Mouse (Mus musculus) forebrain, embryonic 15.5 days (tissue): ENCODE results near the gene Olfr998. TPM values are rescaled to one million over a fixed set of nuclear protein-coding genes. Genes with fewer than 3 reads are reported as not detected.
"Not testable (repeated sequence)": the region's sequence is repeated elsewhere in the genome, so short reads cannot be mapped to it uniquely, and the experiment has no call there.

Experiments
- ATAC-seq: fragments of 200-750 bp; cut with Nextera tagmentation; replicated peaks from 2 replicates; pipeline ENCODE4 v1.8.0; 2017; ENCODE audit warnings: mild to moderate bottlenecking, moderate TSS enrichment, moderate library complexity
- H3K27ac ChIP-seq: fragments of 300-500 bp; sonication (generic); replicated peaks from 2 replicates; pipeline ENCODE4 v1.5.1; 2015; ENCODE audit warnings: mild to moderate bottlenecking, inconsistent platforms
- H3K27me3 ChIP-seq: fragments of 300-500 bp; sonication (generic); 2 replicates; pipeline ENCODE4 v1.6.1; 2015; ENCODE audit warnings: inconsistent platforms
- H3K36me3 ChIP-seq: fragments of 300-500 bp; sonication (generic); 2 replicates; pipeline ENCODE4 v1.6.1; 2015; ENCODE audit warnings: mild to moderate bottlenecking, inconsistent platforms
- H3K4me1 ChIP-seq: fragments of 300-500 bp; sonication (generic); 2 replicates; pipeline ENCODE4 v1.6.1; 2015; ENCODE audit warnings: inconsistent platforms
- H3K4me2 ChIP-seq: fragments of 300-500 bp; sonication (generic); replicated peaks from 2 replicates; pipeline ENCODE4 v1.6.1; 2015; ENCODE audit warnings: mild to moderate bottlenecking, inconsistent platforms
- H3K4me3 ChIP-seq: fragments of 300-500 bp; sonication (generic); 2 replicates; pipeline ENCODE4 v1.5.1; 2015; ENCODE audit warnings: mild to moderate bottlenecking, inconsistent platforms
- H3K9ac ChIP-seq: fragments of 300-500 bp; sonication (generic); replicated peaks from 2 replicates; pipeline ENCODE4 v1.6.1; 2015; ENCODE audit warnings: mild to moderate bottlenecking, inconsistent platforms
- H3K9me3 ChIP-seq: fragments of 300-500 bp; sonication (generic); 2 replicates; pipeline ENCODE4 v1.6.1; 2016; ENCODE audit warnings: inconsistent platforms
- WGBS: fragments of 180-500 bp; shearing (Covaris S2); methylation state at CpG from one replicate; pipeline ENCODE4 v1.1.7; 2015; ENCODE audit warnings: mixed read lengths; 5-methylcytosine and 5-hydroxymethylcytosine counted together
- polyA plus RNA-seq: library from polyadenylated mRNA; unstranded; fragments of >200 nt; fragmentation: Nextera tagmentation; extraction: Ambion mirVana; gene quantifications from 2 replicates; pipeline ENCODE4 v1.2.1, GENCODE M21; 2015

Gene Olfr998
- polyA plus RNA-seq = not detected in 2 replicates

- not testable (repeated sequence) for H3K9me3 ChIP-seq, H3K9ac ChIP-seq, H3K27me3 ChIP-seq, ATAC-seq, H3K4me3 ChIP-seq, H3K27ac ChIP-seq, H3K36me3 ChIP-seq, H3K4me1 ChIP-seq, H3K4me2 ChIP-seq
- 82% methylated on average over 2 of the region's 2 CpGs for WGBS
Observed at GRCm38 (mm10) chr2:85588648-85589047, at the start of gene Olfr998. Gene Olfr998 (plus strand): TSS chr2:85588948.

GRCm38 (mm10) chr2:85554806-85555205 lies 33.9 kb upstream of the Olfr998 start:
- no peaks in the 10 kb centered on the region for H3K27me3 ChIP-seq
- no peak overlapping the region for H3K4me2 ChIP-seq
- H3K9me3 ChIP-seq = no peaks in the 10 kb centered on the region
- 52% methylated on average over 1 of the region's 1 CpGs for WGBS
- ATAC-seq = no peak
- no peak overlapping the region for H3K9ac ChIP-seq
- H3K27ac ChIP-seq = no peak overlapping the region
- H3K4me3 ChIP-seq = no peak overlapping the region
- H3K36me3 ChIP-seq = no peaks in the 10 kb centered on the region
- H3K4me1 ChIP-seq = no peaks in the 10 kb centered on the region

- H3K27ac ChIP-seq = no peak overlapping the region
- H3K36me3 ChIP-seq = no peaks in the 10 kb centered on the region
- ATAC-seq = no peak
- no peaks in the 10 kb centered on the region for H3K4me1 ChIP-seq
- no peak overlapping the region for H3K4me3 ChIP-seq
- no peak overlapping the region for H3K9ac ChIP-seq
- 75% methylated on average over 4 of the region's 4 CpGs for WGBS
- no peaks in the 10 kb centered on the region for H3K9me3 ChIP-seq
- no peaks in the 10 kb centered on the region for H3K27me3 ChIP-seq
- H3K4me2 ChIP-seq = no peak overlapping the region
Observed at GRCm38 (mm10) chr2:85560226-85560625, 28.5 kb upstream of the Olfr998 start.

GRCm38 (mm10) chr2:85561187-85561586 lies 27.6 kb upstream of the Olfr998 start:
- Histone ChIP-seq H3K36me3 (no peaks in the 10 kb centered on the region), H3K4me2 (no peak overlapping the region), H3K4me1 (no peaks in the 10 kb centered on the region), H3K27ac (no peak overlapping the region), H3K4me3 (no peak overlapping the region), H3K27me3 (no peaks in the 10 kb centered on the region), H3K9me3 (no peaks in the 10 kb centered on the region), H3K9ac (no peak overlapping the region)
- ATAC-seq = peak; percentile 84
- 21% methylated on average over 4 of the region's 4 CpGs for WGBS

- no peaks in the 10 kb centered on the region for H3K4me1 ChIP-seq
- H3K9ac ChIP-seq = no peak within 1 kb of the TSS
- no peak for ATAC-seq
- H3K4me2 ChIP-seq = no peak within 1 kb of the TSS
- no peak within 1 kb of the TSS for H3K4me3 ChIP-seq
- H3K27ac ChIP-seq = no peak within 1 kb of the TSS
- H3K36me3 ChIP-seq = no peaks in the 10 kb centered on the region
- no peaks in the 10 kb centered on the region for H3K27me3 ChIP-seq
- H3K9me3 ChIP-seq = no peaks in the 10 kb centered on the region
Observed at GRCm38 (mm10) chr2:85578915-85579314, 9.8 kb upstream of the Olfr998 start, which contains the start of gene Olfr996. Gene Olfr996 (plus strand): TSS chr2:85579215.

GRCm38 (mm10) chr2:85611803-85612202 lies 23.1 kb downstream of the Olfr998 start, which contains the start of gene Olfr1000:
Gene Olfr1000 (minus strand): TSS chr2:85611903.
- H3K4me1 ChIP-seq = no peaks in the 10 kb centered on the region
- ATAC-seq = no peak
- H3K9ac ChIP-seq = no peak within 1 kb of the TSS
- WGBS = 81% methylated on average over 1 of the region's 1 CpGs
- no peaks in the 10 kb centered on the region for H3K27me3 ChIP-seq
- no peak within 1 kb of the TSS for H3K4me2 ChIP-seq
- no peaks in the 10 kb centered on the region for H3K36me3 ChIP-seq
- no peak within 1 kb of the TSS for H3K4me3 ChIP-seq
- H3K9me3 ChIP-seq = no peaks in the 10 kb centered on the region
- H3K27ac ChIP-seq = no peak within 1 kb of the TSS

Other genes with a start within 250 kb of the Olfr998 start
- not detected in 2 replicates for gene Olfr987, start 249.6 kb upstream of the Olfr998 start, polyA plus RNA-seq
- not detected in 2 replicates for gene Olfr988, start 225.7 kb upstream of the Olfr998 start, polyA plus RNA-seq
- not detected in 2 replicates for gene Olfr992, start 179.5 kb upstream of the Olfr998 start, polyA plus RNA-seq
- not detected in 2 replicates for gene Olfr993, start 174.1 kb upstream of the Olfr998 start, polyA plus RNA-seq
- not detected in 2 replicates for gene Olfr994, start 152.5 kb upstream of the Olfr998 start, polyA plus RNA-seq
- not detected in 2 replicates for gene Olfr995, start 145.3 kb upstream of the Olfr998 start, polyA plus RNA-seq
- gene 4833423E24Rik, start 69.9 kb upstream of the Olfr998 start, polyA plus RNA-seq = not detected in 2 replicates
- not detected in 2 replicates for gene Olfr996, start 9.7 kb upstream of the Olfr998 start, polyA plus RNA-seq
- gene Olfr1000, start 23.0 kb downstream of the Olfr998 start, polyA plus RNA-seq = not detected in 2 replicates
- not detected in 2 replicates for gene Olfr1002, start 61.8 kb downstream of the Olfr998 start, polyA plus RNA-seq
- not detected in 2 replicates for gene Olfr154, start 75.5 kb downstream of the Olfr998 start, polyA plus RNA-seq
- not detected in 2 replicates for gene Olfr1006, start 89.8 kb downstream of the Olfr998 start, polyA plus RNA-seq
- not detected in 2 replicates for gene Olfr1008, start 100.5 kb downstream of the Olfr998 start, polyA plus RNA-seq
- not detected in 2 replicates for gene Olfr1009, start 126.5 kb downstream of the Olfr998 start, polyA plus RNA-seq
- gene Olfr1012, start 173.8 kb downstream of the Olfr998 start, polyA plus RNA-seq = not detected in 2 replicates
- not detected in 2 replicates for gene Olfr1013, start 178.2 kb downstream of the Olfr998 start, polyA plus RNA-seq
- gene Olfr1014, start 183.8 kb downstream of the Olfr998 start, polyA plus RNA-seq = not detected in 2 replicates
- gene Olfr1015, start 193.1 kb downstream of the Olfr998 start, polyA plus RNA-seq = not detected in 2 replicates
- gene Olfr1016, start 213.6 kb downstream of the Olfr998 start, polyA plus RNA-seq = not detected in 2 replicates
- gene Olfr1018, start 229.5 kb downstream of the Olfr998 start, polyA plus RNA-seq = not detected in 2 replicates